Mouse (Mus musculus) CD4-positive, CD25-positive, alpha-beta regulatory T cell, adult 2 months (primary cell): ENCODE data around the gene Ros1.

ENCODE experiments used
- DNase-seq: peaks from one replicate; pipeline ENCODE4 v3.0.0-alpha.2; 2012; ENCODE audit warnings: low read depth, low spot score

The Ros1 gene

GRCm38 (mm10) chr10:52022413-52023212 lies 172.4 kb downstream of the Ros1 start, which contains the start of gene Vgll2:
Gene Vgll2, plus strand, starts transcription at chr10:52022502.
- DNase-seq, result no peak

DNA sequence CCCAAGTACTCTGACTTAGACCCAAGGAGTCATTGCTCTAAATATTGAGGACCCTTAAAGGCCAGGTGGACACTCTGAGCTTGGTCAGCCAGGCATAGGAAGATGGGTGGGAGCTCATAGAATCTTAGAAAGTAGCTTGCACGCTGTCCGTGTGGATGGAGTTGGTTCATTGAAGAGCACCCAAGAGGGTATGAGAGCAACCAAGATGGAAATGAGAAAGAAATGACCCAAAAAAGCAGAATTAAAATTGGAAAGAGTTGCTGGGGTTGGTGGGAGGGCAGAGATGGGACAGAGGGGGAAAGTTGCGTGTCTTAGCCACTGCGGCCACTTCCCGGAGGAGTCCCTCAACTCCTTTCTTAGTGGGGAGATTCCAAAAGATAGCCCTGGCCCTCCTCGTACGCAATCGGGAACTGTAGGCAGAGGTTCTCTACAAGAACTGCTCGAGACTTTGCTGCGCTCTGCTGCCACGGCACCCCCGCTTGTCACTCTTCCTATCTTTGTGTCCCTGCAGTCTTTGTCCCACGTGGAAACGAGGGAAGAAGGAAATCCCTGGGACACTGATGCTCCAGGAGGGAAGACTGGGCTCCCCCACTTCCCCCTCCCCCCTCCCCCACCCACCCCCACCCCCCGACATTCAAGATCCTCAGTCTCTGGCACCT lies 173.2 kb downstream of the Ros1 start:
- no peak for DNase-seq

- DNase-seq, result no peak
Measured at GRCm38 (mm10) chr10:52021231-52021630, 173.8 kb downstream of the Ros1 start.

GRCm38 (mm10) chr10:52018471-52018870 lies 176.6 kb downstream of the Ros1 start:
- DNase-seq, result no peak
